Mouse (Mus musculus) layer of hippocampus, adult 6 months (tissue): ENCODE results near the gene Olfr1242. TPM values are rescaled to one million over a fixed set of nuclear protein-coding genes. Genes with fewer than 3 reads are reported as not detected.

Experiments
- long read RNA-seq, 2 experiments: library from polyadenylated mRNA; unstranded; transcript quantifications; one replicate each; pipeline ENCODE4 v2.0.0; 2019 to 2020
- polyA plus RNA-seq: library from polyadenylated mRNA; unstranded; fragments of <200 nt; fragmentation: Nextera tagmentation; gene quantifications from 2 replicates; pipeline ENCODE4 v1.2.3, GENCODE M21; 2021

Olfr1242 gene
- polyA plus RNA-seq, result not detected in 2 replicates
- long read RNA-seq, experiment 1, result 0 reads
- long read RNA-seq, experiment 2, result 0 reads

DNA sequence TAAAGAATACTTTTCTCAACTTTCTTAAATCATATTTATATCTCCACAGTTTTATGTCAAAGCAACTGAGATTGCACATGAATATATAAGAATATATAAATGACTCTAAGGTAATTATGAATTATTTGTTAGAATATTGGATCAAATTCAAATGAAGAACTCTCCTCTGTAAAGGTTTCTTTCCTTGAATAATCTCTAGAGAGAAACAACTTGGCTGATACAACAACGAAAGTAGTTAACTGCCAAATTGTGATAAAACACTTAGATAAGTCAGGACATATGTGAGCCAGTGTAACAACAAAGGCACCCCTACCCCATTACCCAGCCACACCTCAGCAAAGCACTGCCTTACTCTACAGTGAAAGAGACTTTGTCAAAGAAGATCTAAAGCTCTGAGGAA, at the start of gene Olfr1242:
Gene Olfr1242, minus strand, starts transcription at position 101 of the 400 bp plus-strand sequence.

DNA sequence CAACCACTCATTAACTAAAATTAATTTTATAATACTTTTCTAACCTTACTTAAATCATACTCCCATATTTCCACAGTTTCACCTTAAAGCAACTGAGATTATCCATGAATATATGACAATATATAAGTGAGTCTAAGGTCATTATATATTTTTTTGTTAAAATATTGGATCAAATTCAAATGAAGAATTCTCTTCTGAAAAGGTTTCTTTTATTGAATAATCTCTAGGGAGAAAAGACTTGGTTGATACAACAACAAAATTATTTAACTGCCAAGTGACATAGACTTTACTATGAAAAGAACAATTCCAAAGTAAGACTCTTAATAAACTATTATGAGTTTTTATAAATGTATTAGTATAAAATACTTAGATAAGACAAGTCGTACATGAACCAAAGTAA, 33.3 kb upstream of the Olfr1242 start, which contains the start of gene Olfr1243:
Gene Olfr1243, minus strand, starts transcription at position 101 of the 400 bp plus-strand sequence.

DNA sequence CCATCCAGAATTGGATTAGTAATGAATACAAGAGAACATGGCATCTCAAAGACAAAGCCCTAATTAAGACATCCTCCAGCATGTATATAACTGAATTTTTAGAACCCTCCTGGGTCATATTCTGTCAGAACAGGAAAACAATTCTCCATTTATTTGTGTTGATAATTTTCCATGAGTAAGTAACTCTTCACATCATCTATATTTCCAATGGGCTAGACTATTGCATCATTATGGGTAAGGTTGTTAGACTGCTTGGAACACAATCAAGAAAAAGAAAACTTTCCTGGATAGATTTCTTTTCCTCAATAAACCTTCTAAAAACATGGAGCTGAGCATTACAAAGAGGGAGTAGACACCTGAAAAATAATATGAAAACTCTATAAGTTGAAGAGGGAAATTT, 11.1 kb downstream of the Olfr1242 start, which contains the start of gene Olfr1241:
Gene Olfr1241, minus strand, starts transcription at position 101 of the 400 bp plus-strand sequence.

DNA sequence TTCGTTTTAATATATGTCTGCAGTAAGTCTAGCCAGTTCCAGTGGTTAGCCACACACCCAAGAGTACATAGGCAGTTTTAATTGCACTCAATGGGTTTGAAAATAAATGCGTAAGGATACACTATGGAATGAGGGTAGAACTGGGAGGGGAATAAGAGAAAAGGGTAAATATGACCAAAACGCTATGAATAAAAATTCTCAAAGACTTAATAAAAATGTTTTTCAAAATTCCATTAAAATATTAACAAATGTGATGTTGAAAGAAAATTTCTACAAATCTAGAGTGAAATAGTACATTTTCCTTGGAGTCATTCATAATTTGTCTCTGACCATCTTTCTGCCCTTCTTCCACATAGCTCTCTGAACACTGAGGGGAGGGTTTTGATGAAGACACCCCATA, 55.2 kb downstream of the Olfr1242 start, which contains the start of gene Olfr1240:
Gene Olfr1240, minus strand, starts transcription at position 101 of the 400 bp plus-strand sequence.

Other genes starting within 250 kb of the Olfr1242 start
- not detected in 2 replicates for gene Olfr1228, start 244.3 kb downstream of the Olfr1242 start, polyA plus RNA-seq
- gene Olfr1229, start 210.3 kb downstream of the Olfr1242 start, polyA plus RNA-seq, result not detected in 2 replicates
- gene Olfr1230, start 201.1 kb downstream of the Olfr1242 start, polyA plus RNA-seq, result not detected in 2 replicates
- not detected in 2 replicates for gene Olfr1231, start 191.3 kb downstream of the Olfr1242 start, polyA plus RNA-seq
- not detected in 2 replicates for gene Olfr1232, start 168.7 kb downstream of the Olfr1242 start, polyA plus RNA-seq
- not detected in 2 replicates for gene Olfr1233, start 155.9 kb downstream of the Olfr1242 start, polyA plus RNA-seq
- not detected in 2 replicates for gene Olfr1234, start 133.5 kb downstream of the Olfr1242 start, polyA plus RNA-seq
- gene Olfr1238, start 88.7 kb downstream of the Olfr1242 start, polyA plus RNA-seq, result not detected in 2 replicates
- not detected in 2 replicates for gene Olfr1239, start 77.9 kb downstream of the Olfr1242 start, polyA plus RNA-seq
- not detected in 2 replicates for gene Olfr1240, start 55.3 kb downstream of the Olfr1242 start, polyA plus RNA-seq
- gene Olfr1241, start 11.2 kb downstream of the Olfr1242 start, polyA plus RNA-seq, result not detected in 2 replicates
- not detected in 2 replicates for gene Olfr1243, start 33.2 kb upstream of the Olfr1242 start, polyA plus RNA-seq
- gene Olfr1245, start 80.1 kb upstream of the Olfr1242 start, polyA plus RNA-seq, result not detected in 2 replicates
- not detected in 2 replicates for gene Olfr1246, start 94.8 kb upstream of the Olfr1242 start, polyA plus RNA-seq
- not detected in 2 replicates for gene Olfr1247, start 115.8 kb upstream of the Olfr1242 start, polyA plus RNA-seq
- not detected in 2 replicates for gene Olfr1248, start 119.9 kb upstream of the Olfr1242 start, polyA plus RNA-seq
- not detected in 2 replicates for gene Olfr1249, start 136.6 kb upstream of the Olfr1242 start, polyA plus RNA-seq
- not detected in 2 replicates for gene Olfr1250, start 163.1 kb upstream of the Olfr1242 start, polyA plus RNA-seq
- not detected in 2 replicates for gene Olfr1251, start 173.6 kb upstream of the Olfr1242 start, polyA plus RNA-seq
- not detected in 2 replicates for gene Olfr1252, start 226.7 kb upstream of the Olfr1242 start, polyA plus RNA-seq